Mouse (Mus musculus): ENCODE measurements at regions not wholly inside any gene's neighbourhood (a gene's known extent, or its start where the extent isn't known, plus 50 kb on each side); places are given as distances from the start of the nearest gene placed in this dataset.
A peak's percentile ranks its signal among the peaks of the same experiment; 100 is the strongest.

DNA sequence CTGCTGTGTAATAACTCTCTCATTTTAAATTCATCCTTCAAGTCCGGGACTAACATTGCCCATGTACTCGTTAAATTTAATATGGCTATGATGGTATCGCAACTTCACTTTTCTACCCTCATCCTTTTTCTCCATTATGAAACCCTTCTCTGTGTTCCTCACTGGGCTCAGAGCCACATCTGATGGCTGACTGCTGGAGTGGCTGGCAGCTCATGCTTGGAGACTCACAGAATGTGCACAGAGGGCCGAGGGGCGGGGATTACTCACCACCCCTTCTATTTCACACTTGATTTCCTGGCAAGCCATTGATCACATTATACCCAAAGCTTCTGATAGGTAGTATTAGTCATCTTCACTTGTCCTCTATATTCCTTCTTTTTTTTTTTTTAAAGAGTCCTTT lies 81.1 kb upstream of the Vwde start:
- DNase-seq (ENCODE audit: low read depth): no peak

GRCm38 (mm10) chr6:13298171-13298570 lies 73.4 kb upstream of the Vwde start:
- no peak for DNase-seq (ENCODE audit: low read depth)

DNA sequence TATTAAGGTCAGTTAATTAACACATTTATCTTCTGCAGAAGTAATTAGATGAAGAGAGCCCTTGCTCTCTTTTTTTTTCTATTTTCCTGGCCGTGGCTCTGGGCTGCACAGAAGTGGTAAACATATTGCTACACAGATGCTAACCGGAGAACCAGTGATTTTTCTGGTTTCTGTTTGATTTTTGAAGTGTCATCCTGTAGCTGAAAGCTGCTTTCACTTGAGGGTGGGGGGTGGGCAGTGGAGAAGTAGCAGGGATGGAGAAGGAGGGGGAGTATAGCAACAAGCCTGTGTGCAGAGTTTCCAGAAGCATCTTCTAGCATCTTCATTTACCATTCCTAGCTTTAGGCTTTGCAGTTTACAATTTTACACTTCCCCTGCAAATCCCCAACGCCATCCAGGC lies 72.3 kb upstream of the Vwde start:
- DNase-seq (ENCODE audit: low read depth): no peak

DNA sequence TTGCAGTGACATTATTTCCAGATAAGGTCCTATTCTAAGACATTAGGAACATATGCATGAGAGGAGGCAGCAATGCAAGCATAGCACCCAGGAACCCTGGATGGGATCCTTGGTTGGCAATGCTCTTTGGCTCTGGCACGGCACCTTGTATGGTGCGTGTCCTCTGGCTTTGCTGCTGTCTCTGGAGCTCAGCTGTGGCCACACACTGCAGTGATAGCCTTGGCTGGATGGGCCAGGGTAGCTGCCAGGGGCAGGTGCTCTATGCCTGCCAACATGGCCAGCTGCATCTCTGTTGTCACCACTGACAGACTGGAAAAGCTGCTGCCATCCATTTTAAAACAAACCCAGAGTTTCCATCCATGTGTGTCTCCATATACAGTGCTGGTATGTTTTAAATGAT lies 71.3 kb upstream of the Vwde start:
- DNase-seq (ENCODE audit: low read depth): no peak

DNA sequence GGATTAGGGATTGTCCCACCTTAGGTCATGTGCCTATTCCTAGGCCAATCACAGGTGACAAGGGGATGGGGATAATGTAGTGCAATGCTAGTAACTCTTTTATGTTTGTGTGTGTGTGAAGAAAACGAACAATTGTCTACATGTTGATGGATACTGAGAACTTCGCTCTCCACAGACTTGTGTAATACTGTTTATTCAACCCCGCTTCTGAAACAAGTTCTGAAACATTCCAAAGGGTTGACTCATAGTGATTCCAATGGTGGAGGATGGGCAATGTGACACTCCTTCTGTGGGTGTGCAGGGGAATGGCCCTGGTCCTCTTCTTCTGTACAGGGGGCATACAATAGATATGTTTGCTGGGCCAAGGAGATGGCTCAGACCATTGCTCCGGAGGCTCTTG lies 69.6 kb upstream of the Vwde start:
- no peak for DNase-seq (ENCODE audit: low read depth)

DNA sequence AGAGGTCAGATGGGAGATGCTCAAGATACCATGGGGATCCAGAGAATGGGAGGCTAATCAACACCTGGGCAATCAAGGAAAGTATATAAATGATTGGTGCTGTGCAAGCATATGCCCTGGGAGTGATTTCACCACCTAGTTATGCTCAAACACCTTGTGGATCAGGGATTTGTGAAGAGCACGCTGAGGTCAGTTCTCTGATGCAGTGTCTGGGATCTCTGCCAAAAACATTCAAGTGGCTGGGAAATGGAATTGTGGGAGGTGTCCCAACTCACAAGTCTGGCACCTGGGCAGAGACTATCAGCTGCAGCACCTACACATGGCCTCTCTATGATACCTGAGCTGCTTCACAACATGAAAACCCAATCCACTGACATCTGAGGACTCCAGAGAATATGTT lies 63.7 kb upstream of the Vwde start:
- DNase-seq (ENCODE audit: low read depth): no peak

DNA sequence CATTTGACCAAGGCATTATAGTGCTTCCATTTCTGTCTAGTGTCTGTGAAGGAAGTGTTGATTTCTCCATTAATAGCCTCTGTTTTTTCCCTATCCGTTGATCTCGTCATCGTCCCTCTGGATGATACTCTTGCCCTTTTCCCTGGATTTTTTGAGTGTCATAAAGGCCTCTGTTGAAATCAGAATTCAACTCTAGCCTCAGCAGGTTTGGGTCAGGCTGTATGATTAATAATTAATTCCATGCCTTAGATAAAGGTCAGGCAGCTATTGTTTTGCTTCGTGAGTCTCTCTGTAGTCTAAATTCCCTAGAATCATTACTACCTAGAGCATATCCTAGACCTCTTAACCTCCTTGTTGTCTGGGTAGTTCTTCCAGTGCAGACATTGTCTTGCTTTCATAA lies 63.0 kb upstream of the Vwde start:
- no peak for DNase-seq (ENCODE audit: low read depth)

GRCm38 (mm10) chr6:13286542-13287273 lies 61.9 kb upstream of the Vwde start:
- peak; percentile 45 for DNase-seq (ENCODE audit: low read depth)

DNA sequence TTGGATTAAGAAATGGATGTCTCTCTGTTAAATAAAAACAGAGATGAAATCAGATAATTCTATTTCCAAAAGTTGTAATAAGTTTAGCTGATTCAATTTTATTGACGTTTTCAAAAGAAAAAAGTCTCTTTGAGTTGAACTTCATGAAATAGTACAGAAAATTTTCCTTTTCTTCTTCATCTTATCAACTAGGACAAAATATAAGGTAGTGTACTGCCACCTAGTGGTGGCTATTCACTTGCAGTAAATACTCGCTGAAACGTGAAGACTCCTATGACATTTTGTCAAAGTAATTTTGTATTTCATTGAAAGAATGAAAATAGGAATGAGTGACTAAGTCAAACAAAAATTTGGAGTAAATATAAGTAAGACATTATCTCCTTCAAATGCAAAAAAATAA lies 56.1 kb upstream of the Vwde start:
- peak; percentile 90 for DNase-seq (ENCODE audit: low read depth)

Data from NIH3T3 (cell line).